Mouse (Mus musculus): ENCODE data around the gene Ints7.

DNA sequence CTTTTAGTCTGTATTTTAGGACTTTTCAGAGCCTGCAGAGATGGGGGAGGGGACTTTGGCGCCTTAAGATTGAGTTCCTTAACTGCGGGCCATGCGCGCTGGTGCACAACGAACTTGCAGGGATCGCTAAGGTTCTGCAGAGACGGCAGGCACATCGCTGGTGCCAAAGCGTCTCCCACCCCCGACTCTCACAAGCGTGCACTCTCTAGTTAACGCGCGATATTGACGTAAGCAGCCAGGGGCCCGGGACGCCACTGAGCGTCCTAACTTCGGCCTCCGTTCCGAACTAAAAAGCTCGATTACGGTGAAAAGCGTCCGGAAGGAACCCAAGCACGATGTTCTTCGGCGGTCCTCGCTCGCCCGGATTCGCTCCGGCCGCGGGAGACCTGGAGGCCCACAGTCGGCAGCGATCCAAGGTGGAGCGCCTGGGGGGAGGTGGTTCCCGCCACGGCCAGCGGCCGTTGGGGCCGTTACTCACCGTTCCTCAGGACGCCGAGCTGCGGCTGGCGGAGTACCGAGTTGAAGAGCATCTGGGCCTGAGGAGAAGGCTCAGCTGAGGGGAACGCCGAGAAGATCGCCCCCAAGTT lies 472 bp upstream of the Ints7 start:
- no peak for TF ChIP-seq POLR2A (IDR thresholded peaks at IDR 0.05; ENCODE audit: insufficient read depth, low read depth, low read length)
- no peak for TF ChIP-seq CTCF (IDR thresholded peaks at IDR 0.05; ENCODE audit: insufficient read depth, low read depth, low read length)

All from olfactory bulb, adult 2 months (tissue).